Mouse (Mus musculus): ENCODE data around the gene Gfod2. TPM values are rescaled to one million over a fixed set of nuclear protein-coding genes. Genes with fewer than 3 reads are reported as not detected.

Gene Gfod2
- polyA plus RNA-seq, 1 experiment from 2014 or later, result 11.8 TPM

- WGBS, result 57% methylated on average over 14 of the region's 14 CpGs
- H3K9me3 ChIP-seq (ENCODE audit: control insufficient read depth, low read length), result 0 out of 2 replicates have a peak, but pooled peaks cover 5% of the 10 kb centered on the region
- no peak overlapping the region for H3K9ac ChIP-seq (ENCODE audit: low read length)
- H3K4me1 ChIP-seq (replicated peaks; ENCODE audit: control insufficient read depth, insufficient read depth, low read length), result no peaks in the 10 kb centered on the region
- no peak overlapping the region for H3K27ac ChIP-seq (ENCODE audit: low read depth)
- H3K36me3 ChIP-seq (ENCODE audit: control insufficient read depth, insufficient read depth, low read length), result peaks cover 15% of the 10 kb centered on the region
- H3K27me3 ChIP-seq (replicated peaks; ENCODE audit: control insufficient read depth, insufficient read depth, low read length), result no peaks in the 10 kb centered on the region
- no peak overlapping the region for H3K4me3 ChIP-seq (ENCODE audit: low read depth, low read length)
- DNase-seq (ENCODE audit: low spot score), result no peak
- no peak overlapping the region for H3K4me2 ChIP-seq (ENCODE audit: low read length)
- peak; percentile 10; the same call in 1 of the 2 replicates for ATAC-seq (replicated peaks; ENCODE audit: low FRiP score, low TSS enrichment, low read depth)
These were observed 70.2 kb downstream of the Gfod2 start for GRCm38 (mm10) chr8:105688242-105688752.

- Histone ChIP-seq H3K36me3 (ENCODE audit: control insufficient read depth, insufficient read depth, low read length) (peaks cover 23% of the 10 kb centered on the region), H3K4me1 (replicated peaks; ENCODE audit: control insufficient read depth, insufficient read depth, low read length) (no peaks in the 10 kb centered on the region), H3K4me3 (ENCODE audit: low read depth, low read length) (no peak overlapping the region), H3K4me2 (ENCODE audit: low read length) (no peak overlapping the region), H3K27ac (ENCODE audit: low read depth) (no peak overlapping the region), H3K9ac (ENCODE audit: low read length) (no peak overlapping the region), H3K27me3 (replicated peaks; ENCODE audit: control insufficient read depth, insufficient read depth, low read length) (no peaks in the 10 kb centered on the region), H3K9me3 (ENCODE audit: control insufficient read depth, low read length) (0 out of 2 replicates have a peak, but pooled peaks cover under 1% of the 10 kb centered on the region)
- DNase-seq (ENCODE audit: low spot score) (no peak), ATAC-seq (replicated peaks; ENCODE audit: low FRiP score, low TSS enrichment, low read depth) (no peak)
- 68% methylated on average over 8 of the region's 8 CpGs for whole genome bisulfite sequencing
These were observed 71.0 kb downstream of the Gfod2 start for GRCm38 (mm10) chr8:105687512-105687911.

GRCm38 (mm10) chr8:105686551-105686950, 71.9 kb downstream of the Gfod2 start:
- no peaks in the 10 kb centered on the region for H3K9me3 ChIP-seq (ENCODE audit: control insufficient read depth, low read length)
- H3K36me3 ChIP-seq (ENCODE audit: control insufficient read depth, insufficient read depth, low read length), result peaks cover 32% of the 10 kb centered on the region
- peak overlapping the region; percentile 42; the same call in 1 of the 2 replicates for H3K4me2 ChIP-seq (ENCODE audit: low read length)
- ATAC-seq (replicated peaks; ENCODE audit: low FRiP score, low TSS enrichment, low read depth), result no peak
- 73% methylated on average over 6 of the region's 6 CpGs for WGBS
- no peak for DNase-seq (ENCODE audit: low spot score)
- H3K9ac ChIP-seq (ENCODE audit: low read length), result no peak overlapping the region
- no peak overlapping the region for H3K4me3 ChIP-seq (ENCODE audit: low read depth, low read length)
- H3K27ac ChIP-seq (ENCODE audit: low read depth), result no peak overlapping the region
- H3K4me1 ChIP-seq (replicated peaks; ENCODE audit: control insufficient read depth, insufficient read depth, low read length), result no peaks in the 10 kb centered on the region
- H3K27me3 ChIP-seq (replicated peaks; ENCODE audit: control insufficient read depth, insufficient read depth, low read length), result no peaks in the 10 kb centered on the region

- no peak within 1 kb of the TSS for H3K27ac ChIP-seq (ENCODE audit: low read depth)
- no peaks in the 10 kb centered on the region for H3K4me1 ChIP-seq (replicated peaks; ENCODE audit: control insufficient read depth, insufficient read depth, low read length)
- no peaks in the 10 kb centered on the region for H3K27me3 ChIP-seq (replicated peaks; ENCODE audit: control insufficient read depth, insufficient read depth, low read length)
- H3K4me3 ChIP-seq (ENCODE audit: low read depth, low read length), result no peak within 1 kb of the TSS
- DNase-seq (ENCODE audit: low spot score), result peak; percentile 85
- H3K36me3 ChIP-seq (ENCODE audit: control insufficient read depth, insufficient read depth, low read length), result peaks cover 39% of the 10 kb centered on the region
- peak; percentile 57 for ATAC-seq (replicated peaks; ENCODE audit: low FRiP score, low TSS enrichment, low read depth)
- no peak within 1 kb of the TSS for H3K9ac ChIP-seq (ENCODE audit: low read length)
- no peaks in the 10 kb centered on the region for H3K9me3 ChIP-seq (ENCODE audit: control insufficient read depth, low read length)
- peak within 1 kb of the TSS; percentile 42 for H3K4me2 ChIP-seq (ENCODE audit: low read length)
- WGBS, result 6% methylated on average over 26 of the region's 26 CpGs
These were observed 72.6 kb downstream of the Gfod2 start, which contains the start of gene Carmil2 for GRCm38 (mm10) chr8:105685796-105686308. TSS of gene Carmil2 (plus strand) at chr8:105686274.

- peak overlapping the region; percentile 42 for H3K4me2 ChIP-seq (ENCODE audit: low read length)
- H3K4me3 ChIP-seq (ENCODE audit: low read depth, low read length), result no peak overlapping the region
- no peak overlapping the region for H3K27ac ChIP-seq (ENCODE audit: low read depth)
- 74% methylated on average over 7 of the region's 7 CpGs for WGBS
- no peaks in the 10 kb centered on the region for H3K4me1 ChIP-seq (replicated peaks; ENCODE audit: control insufficient read depth, insufficient read depth, low read length)
- no peaks in the 10 kb centered on the region for H3K9me3 ChIP-seq (ENCODE audit: control insufficient read depth, low read length)
- no peak for DNase-seq (ENCODE audit: low spot score)
- no peak for ATAC-seq (replicated peaks; ENCODE audit: low FRiP score, low TSS enrichment, low read depth)
- H3K36me3 ChIP-seq (ENCODE audit: control insufficient read depth, insufficient read depth, low read length), result peaks cover 44% of the 10 kb centered on the region
- no peaks in the 10 kb centered on the region for H3K27me3 ChIP-seq (replicated peaks; ENCODE audit: control insufficient read depth, insufficient read depth, low read length)
- no peak overlapping the region for H3K9ac ChIP-seq (ENCODE audit: low read length)
These were observed 73.1 kb downstream of the Gfod2 start for GRCm38 (mm10) chr8:105685325-105685724.

GRCm38 (mm10) chr8:105677891-105678290, 80.6 kb downstream of the Gfod2 start:
- H3K9me3 ChIP-seq (ENCODE audit: control insufficient read depth, low read length), result no peaks in the 10 kb centered on the region
- H3K4me3 ChIP-seq (ENCODE audit: low read depth, low read length), result no peak overlapping the region
- DNase-seq (ENCODE audit: low spot score) (no peak), ATAC-seq (replicated peaks; ENCODE audit: low FRiP score, low TSS enrichment, low read depth) (no peak)
- H3K4me2 ChIP-seq (ENCODE audit: low read length), result no peak overlapping the region
- 73% methylated on average over 1 of the region's 1 CpGs for WGBS
- H3K27ac ChIP-seq (ENCODE audit: low read depth), result no peak overlapping the region
- no peak overlapping the region for H3K9ac ChIP-seq (ENCODE audit: low read length)
- no peaks in the 10 kb centered on the region for H3K4me1 ChIP-seq (replicated peaks; ENCODE audit: control insufficient read depth, insufficient read depth, low read length)
- peaks cover 98% of the 10 kb centered on the region for H3K36me3 ChIP-seq (ENCODE audit: control insufficient read depth, insufficient read depth, low read length)
- no peaks in the 10 kb centered on the region for H3K27me3 ChIP-seq (replicated peaks; ENCODE audit: control insufficient read depth, insufficient read depth, low read length)

Other genes with a start within 250 kb of the Gfod2 start
- gene Hsd11b2, start 239.9 kb downstream of the Gfod2 start, polyA plus RNA-seq (2014; fragmentation: Nextera tagmentation; extraction: Ambion mirVana), result 3.1 and 3.8 TPM in 2 replicates
- gene Atp6v0d1, start 192.6 kb downstream of the Gfod2 start, polyA plus RNA-seq (2014; fragmentation: Nextera tagmentation; extraction: Ambion mirVana), result 72.7 and 78.5 TPM in 2 replicates
- gene Ripor1, start 153.4 kb downstream of the Gfod2 start, polyA plus RNA-seq (2014; fragmentation: Nextera tagmentation; extraction: Ambion mirVana), result 19.1 and 20.2 TPM in 2 replicates
- 93.3 and 95.1 TPM in 2 replicates for gene Ctcf, start 122.1 kb downstream of the Gfod2 start, polyA plus RNA-seq (2014; fragmentation: Nextera tagmentation; extraction: Ambion mirVana)
- 1.1 and 1.5 TPM in 2 replicates for gene Agrp, start 121.3 kb downstream of the Gfod2 start, polyA plus RNA-seq (2014; fragmentation: Nextera tagmentation; extraction: Ambion mirVana)
- 1.0 and 1.1 TPM in 2 replicates for gene Carmil2, start 72.4 kb downstream of the Gfod2 start, polyA plus RNA-seq (2014; fragmentation: Nextera tagmentation; extraction: Ambion mirVana)
- 56.9 and 61.8 TPM in 2 replicates for gene Acd, start 57.6 kb downstream of the Gfod2 start, polyA plus RNA-seq (2014; fragmentation: Nextera tagmentation; extraction: Ambion mirVana)
- 16.0 and 17.5 TPM in 2 replicates for gene Pard6a, start 57.5 kb downstream of the Gfod2 start, polyA plus RNA-seq (2014; fragmentation: Nextera tagmentation; extraction: Ambion mirVana)
- not detected in 2 replicates for gene 4933405L10Rik, start 51.0 kb downstream of the Gfod2 start, polyA plus RNA-seq (2014; fragmentation: Nextera tagmentation; extraction: Ambion mirVana)
- gene Enkd1, start 50.5 kb downstream of the Gfod2 start, polyA plus RNA-seq (2014; fragmentation: Nextera tagmentation; extraction: Ambion mirVana), result 22.6 and 23.2 TPM in 2 replicates
- 11.6 and 11.7 TPM in 2 replicates for gene Ranbp10, start 68.7 kb upstream of the Gfod2 start, polyA plus RNA-seq (2014; fragmentation: Nextera tagmentation; extraction: Ambion mirVana)
- gene Tsnaxip1, start 69.1 kb upstream of the Gfod2 start, polyA plus RNA-seq (2014; fragmentation: Nextera tagmentation; extraction: Ambion mirVana), result 0.11 TPM in 1 of 2 replicates, not detected in the other
- 39.2 and 40.1 TPM in 2 replicates for gene Cenpt, start 94.6 kb upstream of the Gfod2 start, polyA plus RNA-seq (2014; fragmentation: Nextera tagmentation; extraction: Ambion mirVana)
- 58.0 and 61.1 TPM in 2 replicates for gene Thap11, start 96.5 kb upstream of the Gfod2 start, polyA plus RNA-seq (2014; fragmentation: Nextera tagmentation; extraction: Ambion mirVana)
- 302 and 316 TPM in 2 replicates for gene Nutf2, start 101.9 kb upstream of the Gfod2 start, polyA plus RNA-seq (2014; fragmentation: Nextera tagmentation; extraction: Ambion mirVana)
- gene Edc4, start 122.2 kb upstream of the Gfod2 start, polyA plus RNA-seq (2014; fragmentation: Nextera tagmentation; extraction: Ambion mirVana), result 37.0 and 40.7 TPM in 2 replicates
- 0.32 and 0.97 TPM in 2 replicates for gene Nrn1l, start 134.9 kb upstream of the Gfod2 start, polyA plus RNA-seq (2014; fragmentation: Nextera tagmentation; extraction: Ambion mirVana)
- gene Pskh1, start 141.8 kb upstream of the Gfod2 start, polyA plus RNA-seq (2014; fragmentation: Nextera tagmentation; extraction: Ambion mirVana), result 30.0 and 31.7 TPM in 2 replicates
- 1.0 and 1.4 TPM in 2 replicates for gene Ctrl, start 175.2 kb upstream of the Gfod2 start, polyA plus RNA-seq (2014; fragmentation: Nextera tagmentation; extraction: Ambion mirVana)
- gene Psmb10, start 179.8 kb upstream of the Gfod2 start, polyA plus RNA-seq (2014; fragmentation: Nextera tagmentation; extraction: Ambion mirVana), result 64.2 and 64.8 TPM in 2 replicates
- 1.2 and 1.4 TPM in 2 replicates for gene Lcat, start 184.7 kb upstream of the Gfod2 start, polyA plus RNA-seq (2014; fragmentation: Nextera tagmentation; extraction: Ambion mirVana)
- gene Slc12a4, start 207.4 kb upstream of the Gfod2 start, polyA plus RNA-seq (2014; fragmentation: Nextera tagmentation; extraction: Ambion mirVana), result 27.8 and 28.6 TPM in 2 replicates
- gene Dpep3, start 220.8 kb upstream of the Gfod2 start, polyA plus RNA-seq (2014; fragmentation: Nextera tagmentation; extraction: Ambion mirVana), result not detected in 2 replicates
- 18.3 and 18.7 TPM in 2 replicates for gene Dus2, start 232.7 kb upstream of the Gfod2 start, polyA plus RNA-seq (2014; fragmentation: Nextera tagmentation; extraction: Ambion mirVana)
- gene Dpep2nb, start 247.3 kb upstream of the Gfod2 start, polyA plus RNA-seq (2014; fragmentation: Nextera tagmentation; extraction: Ambion mirVana), result not detected in 2 replicates

Measured in intestine, embryonic 14.5 days (tissue).